Mouse (Mus musculus): ENCODE measurements around the gene Gm5741. TPM values are rescaled to one million over a fixed set of nuclear protein-coding genes. Genes with fewer than 3 reads are reported as not detected.

The Gm5741 gene
- polyA plus RNA-seq, 1 experiment from 2014 or later = 0.62 TPM

- Histone ChIP-seq H3K9me3 (ENCODE audit: low read length) (no peaks in the 10 kb centered on the region), H3K27me3 (ENCODE audit: insufficient read depth, low read length) (no peaks in the 10 kb centered on the region), H3K4me1 (ENCODE audit: insufficient read depth, low read length) (peaks cover 26% of the 10 kb centered on the region), H3K36me3 (ENCODE audit: insufficient read depth, low read length) (peaks cover 28% of the 10 kb centered on the region), H3K4me3 (ENCODE audit: low read length) (peak overlapping the region; percentile 87), H3K9ac (replicated peaks; ENCODE audit: low read length) (peak overlapping the region; percentile 87), H3K27ac (ENCODE audit: low read length) (peak overlapping the region; percentile 100; the same call in 1 of the 2 replicates), H3K4me2 (replicated peaks; ENCODE audit: low read depth, low read length) (peak overlapping the region; percentile 83)
- no peak for ATAC-seq (ENCODE audit: low FRiP score, low TSS enrichment)
- WGBS = 7% methylated on average over 13 of the region's 13 CpGs
Measured at GRCm38 (mm10) chr8:85034764-85035163, 33.0 kb downstream of the Gm5741 start.

DNA sequence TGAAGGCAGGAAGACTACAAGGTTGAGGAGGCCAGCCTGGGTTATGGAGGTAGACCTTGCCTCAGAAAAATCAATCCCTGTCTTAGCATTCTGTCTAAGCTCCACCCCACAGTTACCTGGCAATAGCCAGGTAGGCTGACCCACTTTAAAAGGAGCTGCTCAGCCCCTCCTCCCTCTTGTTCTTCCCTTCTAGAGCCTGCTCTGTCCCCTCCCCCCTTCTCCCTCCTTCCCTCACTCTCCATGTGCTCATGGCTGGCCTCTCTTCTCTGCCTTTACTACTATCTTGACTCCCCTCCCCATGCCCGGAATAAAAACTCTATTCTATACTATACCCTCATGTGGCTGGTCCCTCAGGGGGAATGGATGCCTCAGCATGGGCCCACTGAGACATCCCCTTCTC, 33.9 kb downstream of the Gm5741 start:
- Histone ChIP-seq H3K4me3 (ENCODE audit: low read length) (no peak overlapping the region), H3K27ac (ENCODE audit: low read length) (no peak overlapping the region), H3K9me3 (ENCODE audit: low read length) (no peaks in the 10 kb centered on the region), H3K9ac (replicated peaks; ENCODE audit: low read length) (no peak overlapping the region), H3K4me1 (ENCODE audit: insufficient read depth, low read length) (peaks cover 24% of the 10 kb centered on the region), H3K27me3 (ENCODE audit: insufficient read depth, low read length) (no peaks in the 10 kb centered on the region), H3K36me3 (ENCODE audit: insufficient read depth, low read length) (peaks cover 36% of the 10 kb centered on the region), H3K4me2 (replicated peaks; ENCODE audit: low read depth, low read length) (no peak overlapping the region)
- 52% methylated on average over 1 of the region's 1 CpGs for WGBS
- ATAC-seq (ENCODE audit: low FRiP score, low TSS enrichment) = no peak

DNA sequence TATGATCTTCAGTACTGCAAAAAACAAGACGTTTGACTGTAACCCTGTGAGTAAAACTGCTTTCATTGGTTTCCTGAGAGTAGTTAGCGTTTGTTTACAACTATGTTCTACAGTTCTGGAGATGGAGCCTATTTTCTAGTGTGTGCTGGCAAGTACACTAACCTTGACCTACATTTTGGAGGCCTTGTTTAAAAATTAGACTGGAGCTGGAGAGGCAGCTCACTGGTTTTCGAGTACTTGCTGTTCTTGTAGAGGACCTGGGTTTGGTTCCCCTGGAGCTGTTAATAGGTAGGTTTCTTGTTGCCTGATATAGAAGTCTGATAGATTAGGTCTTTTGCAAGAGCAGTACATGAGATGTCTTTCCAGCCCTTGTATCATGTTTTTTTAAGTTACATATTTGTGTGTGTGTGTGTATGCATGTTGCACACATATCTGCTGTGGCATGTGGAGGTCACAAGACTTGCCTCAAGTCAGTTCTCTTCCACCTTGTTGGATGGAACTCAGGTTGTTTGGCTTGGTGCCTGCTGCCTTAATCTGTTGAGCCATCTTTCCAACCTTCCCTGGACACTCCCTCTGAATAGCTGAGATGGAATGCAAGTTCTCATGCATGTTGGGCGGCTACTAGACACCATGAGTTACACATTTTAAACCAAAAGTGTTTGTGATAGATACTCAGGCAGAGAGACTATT, 35.0 kb downstream of the Gm5741 start:
- Histone ChIP-seq H3K4me2 (replicated peaks; ENCODE audit: low read depth, low read length) (no peak overlapping the region), H3K36me3 (ENCODE audit: insufficient read depth, low read length) (peaks cover 36% of the 10 kb centered on the region), H3K27ac (ENCODE audit: low read length) (no peak overlapping the region), H3K4me1 (ENCODE audit: insufficient read depth, low read length) (peaks cover 29% of the 10 kb centered on the region), H3K27me3 (ENCODE audit: insufficient read depth, low read length) (no peaks in the 10 kb centered on the region), H3K9me3 (ENCODE audit: low read length) (no peaks in the 10 kb centered on the region), H3K9ac (replicated peaks; ENCODE audit: low read length) (no peak overlapping the region), H3K4me3 (ENCODE audit: low read length) (no peak overlapping the region)
- no peak for ATAC-seq (ENCODE audit: low FRiP score, low TSS enrichment)
- 82% methylated on average over 4 of the region's 4 CpGs for WGBS

DNA sequence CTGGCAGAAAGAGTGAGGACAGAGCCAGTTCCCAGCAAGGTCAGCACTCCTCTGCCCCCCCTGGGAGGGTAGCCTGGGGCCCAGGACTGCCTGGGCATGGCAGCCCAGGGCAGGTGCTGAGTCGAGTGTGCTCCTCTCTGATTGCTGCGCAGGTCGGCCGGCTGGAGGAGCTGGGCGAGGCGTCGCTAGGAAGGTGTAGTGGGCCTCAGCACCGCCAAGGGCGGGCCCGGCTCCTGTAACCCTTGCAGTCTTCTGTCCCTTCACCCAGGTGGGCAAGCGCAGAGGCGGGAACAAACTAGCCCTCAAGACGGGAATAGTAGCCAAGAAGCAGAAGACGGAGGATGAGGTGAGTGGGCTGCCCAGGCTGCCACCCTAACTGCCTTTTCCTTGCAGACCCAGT, 38.5 kb downstream of the Gm5741 start:
- H3K27ac ChIP-seq (ENCODE audit: low read length) = no peak overlapping the region
- peak overlapping the region; percentile 45; the same call in 1 of the 2 replicates for H3K9ac ChIP-seq (replicated peaks; ENCODE audit: low read length)
- no peaks in the 10 kb centered on the region for H3K9me3 ChIP-seq (ENCODE audit: low read length)
- H3K27me3 ChIP-seq (ENCODE audit: insufficient read depth, low read length) = no peaks in the 10 kb centered on the region
- peaks cover 34% of the 10 kb centered on the region for H3K4me1 ChIP-seq (ENCODE audit: insufficient read depth, low read length)
- peak overlapping the region; percentile 8; the same call in 1 of the 2 replicates for H3K4me3 ChIP-seq (ENCODE audit: low read length)
- no peak for ATAC-seq (ENCODE audit: low FRiP score, low TSS enrichment)
- H3K4me2 ChIP-seq (replicated peaks; ENCODE audit: low read depth, low read length) = 0 out of 2 replicates have a peak overlapping the region, but pooled peaks have one; percentile 83
- peaks cover 36% of the 10 kb centered on the region for H3K36me3 ChIP-seq (ENCODE audit: insufficient read depth, low read length)
- WGBS = 84% methylated on average over 14 of the region's 14 CpGs

- H3K9ac ChIP-seq (replicated peaks; ENCODE audit: low read length) = peak overlapping the region; percentile 100
- H3K4me1 ChIP-seq (ENCODE audit: insufficient read depth, low read length) = peaks cover 33% of the 10 kb centered on the region
- peak overlapping the region; percentile 100 for H3K4me3 ChIP-seq (ENCODE audit: low read length)
- H3K27ac ChIP-seq (ENCODE audit: low read length) = no peak overlapping the region
- H3K36me3 ChIP-seq (ENCODE audit: insufficient read depth, low read length) = peaks cover 41% of the 10 kb centered on the region
- H3K9me3 ChIP-seq (ENCODE audit: low read length) = no peaks in the 10 kb centered on the region
- H3K4me2 ChIP-seq (replicated peaks; ENCODE audit: low read depth, low read length) = peak overlapping the region; percentile 83
- 19% methylated on average over 2 of the region's 2 CpGs for WGBS
- no peak for ATAC-seq (ENCODE audit: low FRiP score, low TSS enrichment)
- no peaks in the 10 kb centered on the region for H3K27me3 ChIP-seq (ENCODE audit: insufficient read depth, low read length)
Measured at GRCm38 (mm10) chr8:85027922-85028321, 39.9 kb downstream of the Gm5741 start.

DNA sequence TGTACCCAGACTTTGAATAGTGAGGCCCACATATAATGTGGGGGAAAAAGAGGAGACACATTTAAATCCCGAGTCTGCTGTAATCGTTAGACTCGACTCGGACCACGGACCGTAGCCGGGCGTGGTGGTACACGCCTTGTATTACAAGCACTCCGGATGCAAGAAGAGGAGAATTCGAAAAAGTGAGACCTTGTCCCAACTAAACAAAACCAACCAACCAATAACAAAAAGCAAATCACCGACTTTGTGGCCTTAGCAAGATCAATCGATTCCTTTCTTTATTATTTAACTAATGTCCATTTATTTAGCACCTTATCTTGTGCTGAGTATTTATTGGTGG, 40.3 kb downstream of the Gm5741 start:
- peaks cover 33% of the 10 kb centered on the region for H3K4me1 ChIP-seq (ENCODE audit: insufficient read depth, low read length)
- peak overlapping the region; percentile 83 for H3K4me2 ChIP-seq (replicated peaks; ENCODE audit: low read depth, low read length)

GRCm38 (mm10) chr8:85026670-85027515, 40.9 kb downstream of the Gm5741 start, which contains the start of gene Trir:
Gene Trir, plus strand, starts transcription at chr8:85026823.
- H3K4me2 ChIP-seq (replicated peaks; ENCODE audit: low read depth, low read length) = peak within 1 kb of the TSS; percentile 83
- H3K27me3 ChIP-seq (ENCODE audit: insufficient read depth, low read length) = no peaks in the 10 kb centered on the region
- ATAC-seq (ENCODE audit: low FRiP score, low TSS enrichment) = peak; percentile 79
- H3K4me1 ChIP-seq (ENCODE audit: insufficient read depth, low read length) = peaks cover 33% of the 10 kb centered on the region
- peak within 1 kb of the TSS; percentile 100 for H3K9ac ChIP-seq (replicated peaks; ENCODE audit: low read length)
- peak within 1 kb of the TSS; percentile 100 for H3K4me3 ChIP-seq (ENCODE audit: low read length)
- H3K36me3 ChIP-seq (ENCODE audit: insufficient read depth, low read length) = peaks cover 37% of the 10 kb centered on the region
- peak within 1 kb of the TSS; percentile 94 for H3K27ac ChIP-seq (ENCODE audit: low read length)
- no peaks in the 10 kb centered on the region for H3K9me3 ChIP-seq (ENCODE audit: low read length)
- WGBS = 0% methylated on average over 73 of the region's 75 CpGs

More for the DNA sequence above, 40.3 kb downstream of the Gm5741 start:
- ATAC-seq (ENCODE audit: low FRiP score, low TSS enrichment) = no peak
- H3K27ac ChIP-seq (ENCODE audit: low read length) = peak overlapping the region; percentile 94
- peaks cover 37% of the 10 kb centered on the region for H3K36me3 ChIP-seq (ENCODE audit: insufficient read depth, low read length)
- WGBS = under 1% methylated on average over 13 of the region's 13 CpGs
- no peaks in the 10 kb centered on the region for H3K9me3 ChIP-seq (ENCODE audit: low read length)
- peak overlapping the region; percentile 100 for H3K4me3 ChIP-seq (ENCODE audit: low read length)
- H3K27me3 ChIP-seq (ENCODE audit: insufficient read depth, low read length) = no peaks in the 10 kb centered on the region
- H3K9ac ChIP-seq (replicated peaks; ENCODE audit: low read length) = peak overlapping the region; percentile 100

GRCm38 (mm10) chr8:85025098-85025932, 42.5 kb downstream of the Gm5741 start, which contains the start of gene Asna1:
Gene Asna1, minus strand, starts transcription at chr8:85025281.
- no peaks in the 10 kb centered on the region for H3K27me3 ChIP-seq (ENCODE audit: insufficient read depth, low read length)
- peaks cover 37% of the 10 kb centered on the region for H3K36me3 ChIP-seq (ENCODE audit: insufficient read depth, low read length)
- no peaks in the 10 kb centered on the region for H3K9me3 ChIP-seq (ENCODE audit: low read length)
- H3K9ac ChIP-seq (replicated peaks; ENCODE audit: low read length) = peak within 1 kb of the TSS; percentile 68
- H3K4me3 ChIP-seq (ENCODE audit: low read length) = peak within 1 kb of the TSS; percentile 73
- peak within 1 kb of the TSS; percentile 94 for H3K27ac ChIP-seq (ENCODE audit: low read length)
- H3K4me2 ChIP-seq (replicated peaks; ENCODE audit: low read depth, low read length) = peak within 1 kb of the TSS; percentile 83
- peaks cover 33% of the 10 kb centered on the region for H3K4me1 ChIP-seq (ENCODE audit: insufficient read depth, low read length)
- peak; percentile 91 for ATAC-seq (ENCODE audit: low FRiP score, low TSS enrichment)
- WGBS = 4% methylated on average over 30 of the region's 30 CpGs

- no peak overlapping the region for H3K9ac ChIP-seq (replicated peaks; ENCODE audit: low read length)
- peak overlapping the region; percentile 83; the same call in 1 of the 2 replicates for H3K4me2 ChIP-seq (replicated peaks; ENCODE audit: low read depth, low read length)
- no peak for ATAC-seq (ENCODE audit: low FRiP score, low TSS enrichment)
- peak overlapping the region; percentile 73; the same call in 1 of the 2 replicates for H3K4me3 ChIP-seq (ENCODE audit: low read length)
- no peak overlapping the region for H3K27ac ChIP-seq (ENCODE audit: low read length)
- WGBS = 93% methylated on average over 3 of the region's 3 CpGs
- H3K27me3 ChIP-seq (ENCODE audit: insufficient read depth, low read length) = no peaks in the 10 kb centered on the region
- peaks cover 27% of the 10 kb centered on the region for H3K36me3 ChIP-seq (ENCODE audit: insufficient read depth, low read length)
- H3K9me3 ChIP-seq (ENCODE audit: low read length) = no peaks in the 10 kb centered on the region
- peaks cover 30% of the 10 kb centered on the region for H3K4me1 ChIP-seq (ENCODE audit: insufficient read depth, low read length)
Measured at GRCm38 (mm10) chr8:85023846-85024245, 43.9 kb downstream of the Gm5741 start.

Data from kidney, embryonic 16.5 days (tissue).